Mouse (Mus musculus): ENCODE results near the gene Zfp292.
"Not testable (repeated sequence)": the region's sequence is repeated elsewhere in the genome, so short reads cannot be mapped to it uniquely, and the experiment has no call there.

Gene Zfp292

GRCm38 (mm10) chr4:34882818-34883217, at the start of gene Zfp292:
Gene Zfp292 (minus strand): TSS chr4:34882960.
- DNase-seq (ENCODE audit: low spot score in 2 of 2): peak; percentile 97

- DNase-seq (ENCODE audit: low spot score in 2 of 2): not testable (repeated sequence)
These were observed 45.6 kb upstream of the Zfp292 start for GRCm38 (mm10) chr4:34928386-34928785.

- peak; percentile 73 to 76 for DNase-seq (ENCODE audit: low spot score in 2 of 2)
These were observed 39.6 kb upstream of the Zfp292 start for GRCm38 (mm10) chr4:34922177-34922870.

- no peak for DNase-seq (ENCODE audit: low spot score in 2 of 2)
These were observed 34.6 kb upstream of the Zfp292 start for GRCm38 (mm10) chr4:34917400-34917799.

DNA sequence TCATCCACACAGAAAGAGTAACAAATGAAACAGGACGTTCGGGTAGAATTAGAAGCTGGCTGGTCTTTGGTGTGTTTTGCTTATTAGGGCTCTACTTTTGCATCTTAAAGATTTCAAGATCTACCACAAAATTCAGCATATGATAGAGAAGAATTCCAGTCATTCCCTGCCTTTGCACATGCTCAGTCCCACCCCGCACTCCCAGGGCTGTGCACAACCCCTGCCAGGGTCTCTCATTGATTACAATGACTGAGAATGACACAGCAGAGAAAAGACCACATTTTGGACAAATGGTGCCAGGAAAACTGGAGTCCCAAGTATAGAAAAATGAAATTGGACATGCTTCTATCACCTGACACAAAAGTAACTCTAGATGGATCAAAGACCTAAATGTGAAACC, 29.4 kb upstream of the Zfp292 start:
- no peak for DNase-seq (ENCODE audit: low spot score in 2 of 2)

GRCm38 (mm10) chr4:34911401-34911800, 28.6 kb upstream of the Zfp292 start:
- no peak for DNase-seq (ENCODE audit: low spot score in 2 of 2)

DNA sequence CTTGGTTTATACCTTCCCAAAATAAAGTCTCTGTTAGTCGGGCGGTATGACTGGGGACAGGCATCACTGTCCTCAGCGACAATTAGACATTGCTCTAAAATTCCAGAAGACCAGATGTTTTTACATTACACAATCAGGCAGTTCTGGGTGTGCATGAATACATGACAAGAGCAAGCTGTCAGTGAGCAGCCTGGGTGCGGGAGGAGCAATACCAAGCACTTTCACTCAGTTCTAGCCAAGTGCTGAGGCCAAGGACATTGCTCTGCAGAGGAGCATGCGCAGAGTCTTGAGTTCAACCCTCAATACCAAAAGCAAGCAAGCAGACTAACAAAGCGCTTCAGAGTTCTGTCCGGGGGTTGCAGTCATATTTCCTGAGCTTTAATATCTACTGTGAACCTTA, 25.4 kb upstream of the Zfp292 start:
- no peak for DNase-seq (ENCODE audit: low spot score in 2 of 2)

- no peak for DNase-seq (ENCODE audit: low spot score in 2 of 2)
These were observed 24.3 kb upstream of the Zfp292 start for GRCm38 (mm10) chr4:34907026-34907425.

DNA sequence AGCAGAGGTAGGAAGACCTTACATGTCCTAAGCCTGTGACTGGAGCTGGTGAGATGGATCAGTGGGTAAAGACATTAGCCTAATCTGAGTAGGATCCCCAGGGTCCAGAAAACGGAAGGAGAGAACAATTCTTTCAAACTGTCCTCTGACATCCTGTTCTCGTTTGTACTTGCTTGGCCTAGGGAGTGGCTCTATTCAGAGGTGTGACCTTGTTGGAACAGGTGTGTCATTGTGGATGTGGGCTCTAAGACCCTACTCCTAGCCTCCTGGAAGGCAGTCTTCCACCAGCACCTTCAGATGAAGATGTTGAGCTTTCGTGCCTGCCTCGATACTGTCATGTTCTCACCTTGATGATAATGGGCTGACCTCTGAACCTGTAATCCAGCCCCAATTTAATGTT, 23.4 kb upstream of the Zfp292 start:
- no peak for DNase-seq (ENCODE audit: low spot score in 2 of 2)

DNA sequence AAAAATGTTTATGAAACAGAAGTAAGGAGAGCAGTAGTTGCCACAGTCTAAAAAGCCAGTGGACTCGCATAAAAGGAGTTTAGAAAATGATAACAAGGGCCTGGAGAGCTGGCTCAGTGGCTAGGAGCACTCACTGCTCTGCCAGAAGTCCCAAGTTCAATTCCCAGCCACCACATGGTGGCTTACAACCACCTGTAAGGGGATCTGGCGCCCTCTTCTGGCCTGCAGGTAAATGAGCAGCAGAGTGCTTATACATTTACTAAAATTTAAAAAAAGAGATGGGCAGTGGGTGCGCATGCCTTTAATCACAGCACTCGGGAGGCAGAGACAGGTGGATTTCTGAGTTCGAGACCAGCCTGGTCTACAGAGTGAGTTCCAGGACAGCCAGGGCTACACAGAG, 22.6 kb upstream of the Zfp292 start:
- DNase-seq (ENCODE audit: low spot score in 2 of 2): no peak

GRCm38 (mm10) chr4:34901582-34901981, 18.8 kb upstream of the Zfp292 start:
- not testable (repeated sequence) for DNase-seq (ENCODE audit: low spot score in 2 of 2)

- no peak for DNase-seq (ENCODE audit: low spot score in 2 of 2)
These were observed 18.4 kb upstream of the Zfp292 start for GRCm38 (mm10) chr4:34901166-34901565.

DNA sequence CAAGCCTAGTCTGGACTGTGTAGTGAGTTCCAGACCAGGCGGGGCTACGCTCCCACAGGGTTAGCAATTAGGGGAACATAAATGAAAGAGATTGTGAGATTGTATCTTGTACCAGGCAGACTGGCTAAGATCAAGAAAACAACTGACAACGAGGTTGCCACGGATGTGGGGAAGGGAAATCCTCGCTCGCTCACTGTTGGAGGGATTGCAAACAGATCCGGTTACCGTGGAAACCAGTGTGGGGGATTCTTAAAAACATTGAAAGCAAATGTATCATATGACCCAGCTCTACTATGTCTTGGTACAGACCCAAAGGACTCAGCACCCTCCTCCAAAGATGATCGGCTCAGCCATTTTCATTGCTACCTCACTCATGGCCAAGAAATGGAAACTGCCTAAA, 17.4 kb upstream of the Zfp292 start:
- peak; percentile 72 to 78 for DNase-seq (ENCODE audit: low spot score in 2 of 2)

GRCm38 (mm10) chr4:34899322-34899721, 16.6 kb upstream of the Zfp292 start:
- no peak for DNase-seq (ENCODE audit: low spot score in 2 of 2)

GRCm38 (mm10) chr4:34898497-34898896, 15.7 kb upstream of the Zfp292 start:
- no peak for DNase-seq (ENCODE audit: low spot score in 2 of 2)

GRCm38 (mm10) chr4:34893479-34893878, 10.7 kb upstream of the Zfp292 start, which contains the start of gene Cga:
Gene Cga (plus strand): TSS chr4:34893779.
- DNase-seq (ENCODE audit: low spot score in 2 of 2): no peak

DNA sequence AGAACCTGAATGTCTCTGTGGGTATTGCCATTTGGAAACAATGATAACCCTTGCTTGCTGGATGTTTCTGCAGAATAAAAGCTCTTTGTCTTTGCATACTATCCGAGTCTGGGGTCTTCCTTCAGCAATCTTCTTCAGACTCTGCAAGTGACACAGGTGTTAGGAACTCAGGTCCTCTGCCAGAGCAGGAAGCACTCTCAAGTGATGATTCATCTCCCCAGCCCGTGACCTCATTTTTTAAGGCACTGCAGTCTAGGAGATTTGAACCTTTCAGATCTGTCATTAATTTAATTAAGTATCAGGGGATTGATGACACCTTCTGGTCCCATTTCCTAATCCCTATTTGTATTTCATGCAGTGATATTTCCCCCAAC, 7.0 kb upstream of the Zfp292 start:
- no peak for DNase-seq (ENCODE audit: low spot score in 2 of 2)

GRCm38 (mm10) chr4:34889101-34889811, 6.5 kb upstream of the Zfp292 start:
- DNase-seq (ENCODE audit: low spot score in 2 of 2): no peak

- no peak for DNase-seq (ENCODE audit: low spot score in 2 of 2)
These were observed 4.5 kb upstream of the Zfp292 start for GRCm38 (mm10) chr4:34887295-34887694.

DNA sequence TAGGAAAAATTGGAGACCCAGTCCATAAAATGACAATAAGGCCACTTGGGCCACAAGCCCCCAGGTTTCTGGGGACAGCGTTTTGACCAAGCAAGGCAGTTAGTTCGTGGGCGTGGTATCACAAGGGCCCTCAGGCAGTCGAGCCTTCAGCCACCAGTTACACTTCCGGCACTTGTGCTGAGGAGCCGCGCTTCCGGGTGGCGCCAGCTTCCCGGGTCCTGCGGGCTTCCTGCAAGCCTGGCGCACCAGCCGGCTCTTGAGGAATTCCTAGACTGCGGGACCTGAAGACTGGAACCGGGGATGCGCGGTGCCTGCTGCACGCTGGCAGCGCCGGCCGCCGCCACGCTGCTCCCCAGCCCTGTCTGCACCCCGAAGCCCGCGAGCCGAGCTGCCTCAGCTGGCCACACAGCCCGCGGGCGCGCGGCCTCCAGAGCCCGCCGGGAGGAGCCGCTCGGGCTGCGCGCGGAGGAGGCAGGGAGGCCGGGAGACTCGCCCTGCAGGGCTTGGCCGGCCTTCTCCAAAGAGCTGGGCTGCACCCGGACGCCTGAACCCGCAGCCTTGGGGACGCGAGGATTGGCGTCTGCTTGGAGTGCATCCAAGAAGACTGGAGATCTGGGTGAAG, 3.8 kb upstream of the Zfp292 start:
- DNase-seq (ENCODE audit: low spot score in 2 of 2): peak; percentile 85 to 87

GRCm38 (mm10) chr4:34885631-34886351, 3.0 kb upstream of the Zfp292 start:
- DNase-seq (ENCODE audit: low spot score in 2 of 2): peak in 1 of 2 experiments; percentile 16

DNA sequence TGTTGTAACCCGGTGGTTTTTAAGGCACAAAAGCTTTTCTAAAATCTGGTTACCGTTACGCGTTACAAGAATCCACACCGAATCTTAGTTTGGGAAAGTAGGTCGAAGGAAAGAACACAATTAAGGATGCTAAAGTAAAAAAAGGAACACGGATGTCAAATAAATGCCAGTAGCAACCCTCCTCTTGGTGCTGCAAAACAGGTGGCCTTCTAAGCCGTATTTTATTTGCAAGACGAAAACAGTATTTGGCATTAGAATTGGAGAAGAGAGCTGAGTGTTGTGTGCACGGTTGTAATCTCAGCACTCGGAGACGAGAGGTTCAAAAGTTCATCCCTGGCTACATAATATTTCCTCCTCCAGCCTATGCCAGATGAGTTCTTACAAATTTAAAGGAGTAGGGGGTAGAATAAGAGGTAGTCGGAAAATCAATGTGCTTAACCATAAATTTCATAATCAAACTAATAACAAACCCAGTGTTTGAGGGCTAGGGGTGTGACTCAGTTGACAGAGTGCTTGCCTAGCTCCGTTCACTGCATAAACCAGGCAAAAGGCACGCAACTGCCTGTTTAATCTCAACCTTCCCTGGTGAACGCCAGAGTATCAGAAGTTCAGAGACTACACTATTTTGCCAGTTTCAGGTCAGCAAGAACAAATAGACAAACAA, 738 bp upstream of the Zfp292 start:
- DNase-seq (ENCODE audit: low spot score in 2 of 2): no peak
